Mouse (Mus musculus) embryonic facial prominence, embryonic 13.5 days (tissue): ENCODE measurements around the gene U2surp. TPM values are rescaled to one million over a fixed set of nuclear protein-coding genes. Genes with fewer than 3 reads are reported as not detected.
A peak's percentile ranks its signal among the peaks of the same experiment; 100 is the strongest.
"Not testable (repeated sequence)": the region's sequence is repeated elsewhere in the genome, so short reads cannot be mapped to it uniquely, and the experiment has no call there.

ENCODE experiments used
- ATAC-seq: fragments of 200-750 bp; cut with Nextera tagmentation; 2 replicates; pipeline ENCODE4 v1.8.0; 2017; ENCODE audit warnings: low read depth; ENCODE audit not compliant: insufficient number of reproducible peaks, insufficient read depth, low FRiP score, low TSS enrichment
- H3K27ac ChIP-seq: fragments of 300-500 bp; sonication (generic); 2 replicates; pipeline ENCODE4 v1.5.1; 2015; ENCODE audit warnings: moderate library complexity, mild to moderate bottlenecking, inconsistent platforms
- H3K27me3 ChIP-seq: fragments of 300-500 bp; sonication (generic); 2 replicates; pipeline ENCODE4 v1.6.1; 2015; ENCODE audit warnings: mild to moderate bottlenecking, inconsistent platforms
- H3K36me3 ChIP-seq: fragments of 300-500 bp; sonication (generic); 2 replicates; pipeline ENCODE4 v1.6.1; 2015; ENCODE audit warnings: mild to moderate bottlenecking, inconsistent platforms
- H3K4me1 ChIP-seq: fragments of 300-500 bp; sonication (generic); 2 replicates; pipeline ENCODE4 v1.6.1; 2015; ENCODE audit warnings: inconsistent platforms
- H3K4me2 ChIP-seq: fragments of 300-500 bp; sonication (generic); 2 replicates; pipeline ENCODE4 v1.6.1; 2015; ENCODE audit warnings: moderate library complexity, mild to moderate bottlenecking, inconsistent platforms
- H3K4me3 ChIP-seq: fragments of 300-500 bp; sonication (generic); 2 replicates; pipeline ENCODE4 v1.5.1; 2015; ENCODE audit warnings: mild to moderate bottlenecking, inconsistent platforms
- H3K9ac ChIP-seq: fragments of 300-500 bp; sonication (generic); 2 replicates; pipeline ENCODE4 v1.6.1; 2015; ENCODE audit warnings: mild to moderate bottlenecking, inconsistent platforms
- H3K9me3 ChIP-seq: fragments of 300-500 bp; sonication (generic); 2 replicates; pipeline ENCODE4 v1.6.1; 2016; ENCODE audit warnings: inconsistent platforms
- WGBS: fragments of 180-500 bp; shearing (Covaris S2); methylation state at CpG from one replicate; pipeline ENCODE4 v1.1.7; 2015; ENCODE audit warnings: mixed read lengths; 5-methylcytosine and 5-hydroxymethylcytosine counted together
- polyA plus RNA-seq: library from polyadenylated mRNA; unstranded; fragments of >200 nt; fragmentation: Nextera tagmentation; extraction: Ambion mirVana; gene quantifications from 2 replicates; pipeline ENCODE4 v1.2.1, GENCODE M21; 2015

U2surp gene
- polyA plus RNA-seq, 1 experiment from 2014 or later, result 178 TPM

DNA sequence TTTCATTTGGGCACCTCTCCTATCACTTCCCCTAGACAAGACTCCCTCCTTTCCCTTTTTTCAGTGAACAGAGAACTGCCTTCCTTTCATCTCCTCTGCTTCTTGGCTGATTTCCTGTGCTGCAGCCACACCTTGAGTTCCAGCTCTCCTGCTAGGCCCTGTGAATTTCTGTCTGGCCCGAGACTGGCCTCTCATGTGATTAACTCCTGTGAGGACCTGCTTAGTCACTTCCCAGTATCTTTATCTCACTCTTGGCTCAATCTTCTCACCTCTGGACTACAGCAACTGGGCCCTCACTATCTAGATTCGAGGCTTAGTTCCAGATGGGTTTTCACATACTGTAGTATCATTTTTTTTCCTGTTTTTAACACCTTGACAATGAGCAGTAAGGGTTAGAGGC is 15.9 kb upstream of the U2surp start:
- H3K36me3 ChIP-seq, result no peaks in the 10 kb centered on the region
- no peak overlapping the region for H3K4me3 ChIP-seq
- no peak overlapping the region for H3K4me2 ChIP-seq
- no peak overlapping the region for H3K27ac ChIP-seq
- ATAC-seq, result no peak
- no peaks in the 10 kb centered on the region for H3K4me1 ChIP-seq
- H3K9me3 ChIP-seq, result no peaks in the 10 kb centered on the region
- 64% methylated on average over 2 of the region's 2 CpGs for WGBS
- H3K27me3 ChIP-seq, result no peaks in the 10 kb centered on the region
- H3K9ac ChIP-seq, result no peak overlapping the region

DNA sequence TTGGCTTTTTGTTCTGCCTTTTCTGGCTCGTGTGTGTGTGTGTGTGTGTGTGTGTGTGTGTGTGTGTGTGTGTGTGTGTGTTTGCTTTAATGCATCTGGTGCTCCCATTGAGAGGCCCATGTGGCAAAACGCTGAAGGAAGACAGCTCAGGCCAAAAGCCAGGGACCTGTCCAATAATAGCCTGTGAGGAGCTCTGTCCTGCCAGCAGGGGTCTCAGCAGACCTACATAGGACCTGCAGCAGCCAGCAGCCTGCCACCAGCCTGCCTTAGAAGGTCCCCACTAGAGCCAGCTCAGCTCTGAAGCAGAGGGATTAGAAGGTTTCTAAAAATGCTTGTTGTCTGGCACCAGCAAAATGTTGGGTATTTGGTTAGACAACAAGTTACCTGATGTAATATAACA is 14.2 kb upstream of the U2surp start:
- 17% methylated on average over 2 of the region's 2 CpGs for WGBS

DNA sequence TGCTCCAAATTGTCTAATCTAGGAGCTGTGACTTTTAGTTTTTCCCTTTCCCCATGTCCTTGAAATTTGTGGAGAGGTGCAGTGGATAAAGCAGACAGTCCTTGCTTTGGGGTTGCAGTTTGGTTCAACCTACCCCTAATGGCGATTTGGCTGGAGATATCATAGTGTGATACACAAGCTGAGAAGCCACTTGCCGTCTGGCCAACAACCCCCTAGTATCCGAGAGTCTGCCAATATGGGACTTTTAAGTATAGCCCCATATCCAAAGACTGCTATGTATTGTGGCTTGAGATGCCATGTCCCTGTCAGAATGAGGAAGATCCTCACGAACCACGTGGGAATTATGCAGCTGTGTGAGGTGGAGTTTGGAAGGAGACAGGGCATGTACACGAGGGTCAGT is 13.6 kb upstream of the U2surp start:
- 81% methylated on average over 6 of the region's 6 CpGs for WGBS
- H3K4me3 ChIP-seq, result no peak overlapping the region
- no peaks in the 10 kb centered on the region for H3K9me3 ChIP-seq
- H3K9ac ChIP-seq, result no peak overlapping the region
- no peak for ATAC-seq
- H3K27me3 ChIP-seq, result no peaks in the 10 kb centered on the region
- H3K4me2 ChIP-seq, result no peak overlapping the region
- H3K4me1 ChIP-seq, result no peaks in the 10 kb centered on the region
- no peak overlapping the region for H3K27ac ChIP-seq
- H3K36me3 ChIP-seq, result no peaks in the 10 kb centered on the region

More for the DNA sequence above, 14.2 kb upstream of the U2surp start:
- Histone ChIP-seq H3K9ac (no peak overlapping the region), H3K27ac (no peak overlapping the region), H3K9me3 (no peaks in the 10 kb centered on the region), H3K4me2 (no peak overlapping the region), H3K4me1 (no peaks in the 10 kb centered on the region), H3K4me3 (no peak overlapping the region), H3K27me3 (no peaks in the 10 kb centered on the region), H3K36me3 (no peaks in the 10 kb centered on the region)
- ATAC-seq, result no peak

DNA sequence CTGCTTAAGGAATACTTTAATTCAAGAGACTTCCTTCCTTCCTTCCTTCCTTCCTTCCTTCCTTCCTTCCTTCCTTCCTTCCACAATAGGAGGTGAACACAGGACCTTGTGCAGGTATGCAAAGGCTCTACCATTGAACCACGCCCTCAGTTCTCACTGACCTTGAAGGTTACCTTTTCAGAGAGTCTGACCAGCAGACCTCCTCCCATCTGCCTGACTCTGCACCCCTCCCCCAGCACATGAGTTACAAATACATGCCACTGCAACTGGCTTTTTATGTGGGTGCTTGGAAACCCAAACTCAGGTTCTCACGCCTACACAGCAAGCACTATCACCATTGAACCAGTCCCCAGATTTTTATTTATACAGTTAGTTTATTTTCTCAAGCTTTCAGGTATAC is 10.8 kb upstream of the U2surp start:
- Histone ChIP-seq H3K4me1 (no peaks in the 10 kb centered on the region), H3K9me3 (no peaks in the 10 kb centered on the region), H3K9ac (no peak overlapping the region), H3K27me3 (no peaks in the 10 kb centered on the region), H3K36me3 (no peaks in the 10 kb centered on the region), H3K4me3 (no peak overlapping the region), H3K27ac (no peak overlapping the region), H3K4me2 (no peak overlapping the region)
- 82% methylated on average over 2 of the region's 2 CpGs for WGBS
- no peak for ATAC-seq

DNA sequence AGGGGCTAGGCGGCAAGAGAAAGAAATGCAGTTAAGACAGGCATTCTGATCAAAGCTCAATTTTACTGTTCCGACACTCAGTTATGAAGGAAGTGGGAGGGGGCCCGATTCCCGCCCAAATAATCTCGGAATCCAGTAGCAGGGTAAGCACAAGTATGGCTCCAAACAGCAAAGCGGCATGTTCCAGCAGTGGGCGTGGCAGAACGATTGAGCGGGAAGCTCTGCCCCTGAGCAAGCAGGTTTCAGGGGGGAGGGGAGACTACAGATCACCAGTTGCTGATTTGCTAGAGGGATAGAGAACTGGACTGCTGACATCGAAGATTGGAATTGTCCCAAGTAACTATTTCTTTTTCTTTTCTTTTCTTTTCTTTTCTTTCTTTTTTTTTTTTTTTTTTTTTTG is 9.8 kb upstream of the U2surp start:
- no peak for ATAC-seq
- Histone ChIP-seq H3K4me1 (no peaks in the 10 kb centered on the region), H3K9ac (no peak overlapping the region), H3K9me3 (no peaks in the 10 kb centered on the region), H3K27me3 (no peaks in the 10 kb centered on the region), H3K4me2 (no peak overlapping the region), H3K4me3 (no peak overlapping the region), H3K27ac (no peak overlapping the region), H3K36me3 (no peaks in the 10 kb centered on the region)
- WGBS, result 42% methylated on average over 10 of the region's 10 CpGs

DNA sequence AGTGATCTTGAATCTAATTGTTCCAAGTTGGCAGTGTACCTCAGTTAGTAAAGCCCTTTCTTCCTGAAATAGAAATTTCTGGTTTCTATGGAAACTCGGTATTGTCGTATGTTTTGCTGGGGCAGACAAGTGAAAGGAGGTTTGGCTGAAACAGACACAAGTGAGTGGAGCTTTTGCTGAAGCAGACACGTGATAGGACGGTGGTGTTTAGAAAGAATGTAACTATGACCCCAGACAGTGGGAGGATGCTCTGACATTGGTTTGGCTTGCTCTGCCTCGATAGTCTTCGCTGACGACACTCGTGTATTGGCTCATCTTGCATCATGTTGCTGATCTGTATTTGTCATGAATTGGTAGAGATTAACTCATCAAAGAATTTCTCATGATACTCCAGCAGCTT is 9.2 kb upstream of the U2surp start:
- H3K9ac ChIP-seq, result no peak overlapping the region
- no peaks in the 10 kb centered on the region for H3K4me1 ChIP-seq
- 86% methylated on average over 8 of the region's 8 CpGs for WGBS

DNA sequence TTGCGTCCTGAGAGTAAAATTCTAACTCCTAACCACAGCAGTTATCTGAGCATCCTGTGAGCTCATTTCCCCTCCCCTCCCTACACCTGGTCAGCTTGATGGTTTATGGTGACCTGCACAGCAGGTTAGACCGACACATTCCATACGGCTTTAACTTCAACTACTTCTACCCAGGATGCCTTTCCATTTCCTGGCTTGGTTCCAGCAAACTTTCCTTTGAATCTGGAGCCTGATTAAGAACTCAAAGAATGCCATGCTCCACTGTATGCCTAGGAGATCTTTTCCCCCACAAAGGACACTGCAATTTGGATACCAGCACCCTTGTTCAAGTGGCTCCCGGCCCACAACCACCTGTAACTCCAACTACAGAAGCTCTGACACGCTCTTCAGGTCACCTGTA is 8.8 kb upstream of the U2surp start:
- H3K36me3 ChIP-seq, result no peaks in the 10 kb centered on the region
- H3K27me3 ChIP-seq, result no peaks in the 10 kb centered on the region
- H3K4me3 ChIP-seq, result no peak overlapping the region
- H3K9ac ChIP-seq, result no peak overlapping the region
- no peak overlapping the region for H3K27ac ChIP-seq
- no peaks in the 10 kb centered on the region for H3K4me1 ChIP-seq
- H3K4me2 ChIP-seq, result no peak overlapping the region
- ATAC-seq, result 0 out of 2 replicates have a peak, but pooled peaks have one; percentile 48
- WGBS, result 79% methylated on average over 5 of the region's 5 CpGs
- no peaks in the 10 kb centered on the region for H3K9me3 ChIP-seq

More for the DNA sequence above, 9.2 kb upstream of the U2surp start:
- H3K9me3 ChIP-seq, result no peaks in the 10 kb centered on the region
- no peaks in the 10 kb centered on the region for H3K36me3 ChIP-seq
- H3K4me3 ChIP-seq, result no peak overlapping the region
- ATAC-seq, result no peak
- H3K27ac ChIP-seq, result no peak overlapping the region
- H3K27me3 ChIP-seq, result no peaks in the 10 kb centered on the region
- H3K4me2 ChIP-seq, result no peak overlapping the region

DNA sequence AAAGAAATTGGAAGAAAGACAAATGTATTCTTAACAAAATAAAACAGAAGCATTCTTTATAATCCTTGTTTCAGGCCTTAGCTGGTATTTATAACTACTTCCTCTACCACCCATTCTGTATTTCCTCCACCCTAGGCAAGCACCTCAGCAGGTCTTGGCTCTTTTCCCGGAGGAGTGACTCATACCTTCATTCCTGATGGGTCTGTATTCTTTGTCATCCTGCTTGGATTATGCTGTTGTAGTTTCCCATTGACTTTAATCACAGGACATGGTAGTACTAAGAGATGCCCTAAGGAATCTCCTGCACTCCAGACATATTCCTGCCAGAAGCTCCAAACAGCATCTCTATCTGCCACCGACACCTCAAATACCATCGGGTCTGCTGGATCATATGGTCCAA is 2.6 kb upstream of the U2surp start:
- H3K27me3 ChIP-seq, H3K9ac ChIP-seq, H3K36me3 ChIP-seq, ATAC-seq, H3K4me2 ChIP-seq, H3K9me3 ChIP-seq, H3K27ac ChIP-seq, H3K4me3 ChIP-seq: not testable (repeated sequence)
- 88% methylated on average over 3 of the region's 3 CpGs for WGBS
- H3K4me1 ChIP-seq, result peaks cover 16% of the 10 kb centered on the region

DNA sequence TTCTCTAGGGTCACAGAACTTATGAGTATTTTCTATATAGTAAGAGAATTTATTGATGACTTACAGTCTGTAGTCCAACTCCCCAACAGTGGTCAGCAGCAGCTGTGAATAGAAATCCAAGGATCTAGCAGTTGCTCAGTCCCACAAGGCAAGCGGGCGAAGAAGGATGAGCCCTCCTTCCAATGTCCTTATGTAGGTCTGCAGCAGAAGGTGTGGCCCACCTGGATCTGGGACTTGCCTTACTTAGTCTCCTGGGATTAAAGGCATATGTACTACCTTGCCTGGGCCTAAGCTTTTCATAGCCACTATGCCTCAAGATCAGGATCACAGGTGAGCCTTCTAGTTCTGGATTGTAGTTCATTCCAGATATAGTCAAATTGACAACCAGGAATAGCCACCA is 2.0 kb upstream of the U2surp start:
- WGBS, result 100% methylated on average over 2 of the region's 2 CpGs
- Histone ChIP-seq H3K27me3 (no peaks in the 10 kb centered on the region), H3K27ac (no peak overlapping the region), H3K4me2 (no peak overlapping the region), H3K9me3 (no peaks in the 10 kb centered on the region), H3K4me1 (peaks cover 16% of the 10 kb centered on the region), H3K4me3 (no peak overlapping the region), H3K9ac (no peak overlapping the region), H3K36me3 (no peaks in the 10 kb centered on the region)
- no peak for ATAC-seq

DNA sequence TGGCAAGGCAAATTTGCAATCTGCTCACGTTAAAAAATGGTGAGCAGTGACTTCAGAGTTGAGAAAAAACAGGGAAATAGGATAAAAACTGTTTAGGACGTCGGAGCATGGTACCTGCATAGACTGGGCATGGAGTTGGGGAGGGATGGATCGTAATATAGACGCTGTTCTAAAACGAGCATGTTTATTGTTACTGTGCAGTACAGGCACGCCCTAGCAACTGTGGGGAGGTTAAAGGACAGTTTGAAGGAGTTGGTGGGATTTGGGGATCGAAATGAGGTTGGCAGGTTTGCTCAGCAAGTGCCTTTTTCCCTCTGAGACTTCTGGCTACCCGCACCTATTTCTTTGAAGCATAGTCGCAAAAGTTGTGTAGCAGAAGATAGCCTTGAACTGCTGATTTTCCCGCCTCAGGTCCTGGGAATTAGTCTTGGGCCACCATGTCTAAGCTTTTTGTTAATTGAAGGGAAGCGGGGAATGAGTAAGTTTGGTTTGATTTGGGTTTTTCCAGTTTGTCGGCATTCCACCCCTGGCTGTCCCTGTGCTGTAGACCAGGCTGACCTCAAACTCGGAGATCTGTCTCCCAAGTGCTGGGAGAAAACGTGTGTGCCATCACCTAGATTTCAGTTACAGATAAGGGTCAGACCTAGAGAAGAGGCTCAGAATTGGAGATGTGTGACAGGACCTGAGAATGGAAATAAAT is 685 bp upstream of the U2surp start:
- ATAC-seq, result 0 out of 2 replicates have a peak, but pooled peaks have one; percentile 50
- peak overlapping the region; percentile 88 for H3K27ac ChIP-seq
- H3K4me3 ChIP-seq, result peak overlapping the region; percentile 98
- no peaks in the 10 kb centered on the region for H3K9me3 ChIP-seq
- H3K9ac ChIP-seq, result peak overlapping the region; percentile 96
- H3K27me3 ChIP-seq, result no peaks in the 10 kb centered on the region
- peak overlapping the region; percentile 85 for H3K4me2 ChIP-seq
- 21% methylated on average over 15 of the region's 15 CpGs for WGBS
- H3K4me1 ChIP-seq, result peaks cover 16% of the 10 kb centered on the region
- H3K36me3 ChIP-seq, result peaks cover 5% of the 10 kb centered on the region

DNA sequence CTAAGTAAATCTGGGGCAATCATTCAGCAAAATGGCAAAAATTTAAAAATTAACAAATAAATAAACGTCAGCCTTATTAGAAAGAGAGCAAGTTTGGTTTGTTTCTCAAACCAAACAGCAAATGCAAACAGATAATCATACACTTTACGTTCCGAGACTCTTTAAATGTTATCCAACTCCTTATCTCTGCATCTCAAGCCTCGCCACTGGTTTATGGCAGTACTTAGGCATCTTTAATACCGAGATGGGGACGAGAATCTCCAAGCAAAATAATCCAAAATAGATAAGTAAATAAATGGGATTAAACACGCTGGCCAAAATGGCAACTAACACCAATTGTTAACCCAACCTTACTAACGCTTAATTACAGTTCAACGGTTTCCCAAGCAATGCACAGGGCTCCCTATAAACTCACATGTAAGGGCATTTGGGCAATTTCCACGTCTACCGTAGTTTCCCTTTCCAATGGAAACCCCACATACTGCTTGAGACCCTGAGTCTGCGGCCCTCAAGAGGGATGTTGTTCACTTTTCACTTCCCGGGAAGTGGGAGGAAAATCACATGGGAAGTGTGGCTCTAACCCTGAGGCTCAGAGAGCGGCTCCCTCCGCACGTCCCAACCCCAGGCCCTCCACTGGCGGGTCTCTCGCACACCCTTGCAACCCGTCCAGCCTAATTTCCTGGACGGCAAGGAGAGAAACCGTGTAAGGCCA is 947 bp downstream of the U2surp start:
- Histone ChIP-seq H3K4me1 (peaks cover 16% of the 10 kb centered on the region), H3K27me3 (no peaks in the 10 kb centered on the region), H3K36me3 (peaks cover 5% of the 10 kb centered on the region), H3K9ac (peak overlapping the region; percentile 96), H3K4me2 (peak overlapping the region; percentile 85), H3K9me3 (no peaks in the 10 kb centered on the region), H3K27ac (peak overlapping the region; percentile 88), H3K4me3 (peak overlapping the region; percentile 98)
- WGBS, result 7% methylated on average over 21 of the region's 21 CpGs
- ATAC-seq, result no peak

DNA sequence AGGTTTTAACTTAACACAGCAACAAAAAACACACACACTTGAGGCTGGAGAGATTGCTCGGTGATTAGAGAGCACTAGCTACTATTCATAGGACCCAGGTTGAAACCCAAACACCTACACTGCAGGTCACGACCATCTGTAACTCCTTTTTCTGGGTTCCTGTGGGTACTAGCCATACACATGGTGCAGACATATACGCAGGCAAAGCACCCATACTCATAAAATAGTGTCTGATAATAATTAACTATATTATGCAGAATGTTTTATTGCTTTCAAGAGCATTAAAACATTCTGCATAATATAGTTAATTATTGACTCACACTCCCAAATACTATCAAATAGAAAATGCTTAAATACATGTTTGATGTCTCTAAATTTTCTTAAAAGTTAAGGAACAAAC is 6.1 kb downstream of the U2surp start:
- Histone ChIP-seq H3K27me3 (no peaks in the 10 kb centered on the region), H3K36me3 (peaks cover 10% of the 10 kb centered on the region)
- WGBS, result 89% methylated on average over 3 of the region's 3 CpGs

More for the DNA sequence above, 6.1 kb downstream of the U2surp start:
- no peak for ATAC-seq
- Histone ChIP-seq H3K9me3 (no peaks in the 10 kb centered on the region), H3K9ac (no peak overlapping the region), H3K4me1 (peaks cover 5% of the 10 kb centered on the region), H3K4me2 (no peak overlapping the region), H3K27ac (no peak overlapping the region), H3K4me3 (no peak overlapping the region)
